Mouse (Mus musculus): ENCODE measurements at regions not wholly inside any gene's neighbourhood (a gene's known extent, or its start where the extent isn't known, plus 50 kb on each side); places are given as distances from the start of the nearest gene placed in this dataset.
A peak's percentile ranks its signal among the peaks of the same experiment; 100 is the strongest.

DNA sequence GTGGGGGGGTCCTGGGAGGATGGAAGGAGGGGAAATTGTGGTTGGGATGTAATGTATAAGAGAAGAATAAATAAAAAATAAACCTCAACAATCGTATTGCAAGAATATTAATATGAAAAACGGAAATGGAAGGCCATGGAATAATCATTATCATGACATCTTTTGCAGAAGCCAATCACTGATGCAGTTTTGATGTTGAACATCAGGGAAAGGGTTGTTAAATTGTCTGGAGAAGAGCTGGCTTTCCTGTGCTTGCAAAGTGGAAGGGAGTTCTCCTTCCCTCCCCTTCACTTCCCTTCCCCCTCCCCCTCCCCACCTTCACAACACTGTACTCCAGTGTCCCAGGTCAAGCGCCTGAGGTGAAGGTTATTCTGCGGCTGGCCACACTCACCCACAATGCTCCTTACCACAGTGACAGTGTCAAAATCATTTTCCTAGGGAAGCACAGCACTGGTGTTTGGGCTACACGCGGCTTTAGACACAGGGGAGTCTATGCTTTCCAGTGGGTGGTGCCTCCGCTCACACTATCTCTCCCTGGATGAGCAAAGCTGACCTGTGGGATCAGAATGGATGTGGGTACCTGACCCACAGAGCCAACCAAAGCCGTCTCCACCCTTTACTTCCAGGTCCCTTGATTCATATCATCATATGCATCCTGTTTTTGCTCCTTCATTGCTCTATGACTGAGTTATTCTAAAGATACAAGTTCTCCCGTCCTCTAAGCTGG, 53.0 kb upstream of the Asb17 start:
- H3K4me3 ChIP-seq (ENCODE audit: low read depth, low read length), result no peak overlapping the region
- no peak overlapping the region for H3K27ac ChIP-seq (ENCODE audit: low read depth, low read length)
- no peak overlapping the region for H3K4me2 ChIP-seq (replicated peaks; ENCODE audit: low read depth)
- H3K27me3 ChIP-seq (replicated peaks; ENCODE audit: control insufficient read depth, insufficient read depth, low read length), result no peaks in the 10 kb centered on the region
- H3K36me3 ChIP-seq (ENCODE audit: control insufficient read depth, insufficient read depth), result no peaks in the 10 kb centered on the region
- 76% methylated on average over 9 of the region's 9 CpGs for WGBS
- no peak for TF ChIP-seq CTCF (IDR thresholded peaks at IDR 0.05; ENCODE audit: low read depth)
- H3K9ac ChIP-seq (ENCODE audit: low read depth, low read length), result no peak overlapping the region
- no peak for ATAC-seq
- H3K9me3 ChIP-seq (ENCODE audit: control insufficient read depth), result no peaks in the 10 kb centered on the region
- H3K4me1 ChIP-seq (replicated peaks; ENCODE audit: control insufficient read depth, insufficient read depth, low read length), result 0 out of 2 replicates have a peak, but pooled peaks cover 3% of the 10 kb centered on the region

DNA sequence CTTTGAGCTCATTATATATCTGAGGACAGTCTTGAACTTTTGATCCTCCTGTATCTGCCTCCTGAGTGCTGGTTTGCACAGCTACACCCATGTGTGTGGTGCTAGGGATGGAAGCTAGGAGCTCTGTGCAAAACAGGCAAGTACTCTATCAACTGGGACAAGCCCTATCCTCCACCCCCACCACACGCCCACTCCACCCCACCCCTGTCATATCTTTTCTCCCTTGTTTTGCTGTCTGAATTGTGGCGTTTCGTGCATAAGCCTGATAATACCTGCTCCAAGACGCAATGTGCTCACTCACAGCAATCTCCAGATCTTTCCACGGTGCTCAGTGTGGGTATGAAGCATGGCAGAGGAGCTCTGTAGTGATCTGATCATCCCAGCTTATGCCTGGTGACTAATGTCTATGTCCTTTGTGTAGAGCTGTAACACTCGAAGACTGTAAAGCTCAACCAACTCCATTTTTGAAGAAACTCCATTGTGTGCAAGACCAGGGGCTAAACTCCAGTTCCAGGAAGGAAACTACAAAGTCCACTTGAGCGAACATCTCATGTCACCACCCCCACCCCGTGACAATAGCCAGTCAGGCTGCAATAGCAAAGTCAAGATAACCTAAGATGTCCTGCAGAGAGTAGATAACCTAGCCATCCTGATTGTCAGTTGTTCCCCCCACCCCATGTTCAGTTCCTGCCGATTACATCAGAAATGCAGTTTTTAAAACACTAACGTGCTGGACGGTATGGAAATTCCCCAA, 52.2 kb upstream of the Asb17 start:
- 41% methylated on average over 11 of the region's 11 CpGs for WGBS
- 0 out of 2 replicates have a peak, but pooled peaks cover 3% of the 10 kb centered on the region for H3K4me1 ChIP-seq (replicated peaks; ENCODE audit: control insufficient read depth, insufficient read depth, low read length)
- no peak overlapping the region for H3K27ac ChIP-seq (ENCODE audit: low read depth, low read length)

DNA sequence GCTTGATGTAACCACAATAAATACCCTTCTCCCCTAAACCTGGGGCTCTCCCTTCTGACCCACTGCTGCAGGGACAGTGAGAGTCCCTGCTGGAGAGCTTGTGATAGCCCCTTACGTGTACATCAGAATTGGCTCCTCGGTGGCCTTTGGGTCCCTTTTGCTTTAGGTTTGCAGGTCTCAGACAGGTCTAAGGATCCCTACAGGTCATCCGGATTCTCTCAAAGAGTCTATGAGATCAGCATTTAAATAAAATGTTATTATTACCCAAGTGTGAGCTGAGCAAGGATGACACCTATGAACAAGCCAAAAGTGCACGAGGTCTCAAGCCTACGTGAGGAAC, 51.7 kb upstream of the Asb17 start:
- no peak overlapping the region for H3K4me3 ChIP-seq (ENCODE audit: low read depth, low read length)
- no peak overlapping the region for H3K9ac ChIP-seq (ENCODE audit: low read depth, low read length)
- H3K9me3 ChIP-seq (ENCODE audit: control insufficient read depth), result no peaks in the 10 kb centered on the region
- H3K4me2 ChIP-seq (replicated peaks; ENCODE audit: low read depth), result no peak overlapping the region
- H3K36me3 ChIP-seq (ENCODE audit: control insufficient read depth, insufficient read depth), result no peaks in the 10 kb centered on the region
- WGBS, result 88% methylated on average over 5 of the region's 5 CpGs
- no peaks in the 10 kb centered on the region for H3K27me3 ChIP-seq (replicated peaks; ENCODE audit: control insufficient read depth, insufficient read depth, low read length)
- ATAC-seq, result no peak
- H3K27ac ChIP-seq (ENCODE audit: low read depth, low read length), result no peak overlapping the region
- H3K4me1 ChIP-seq (replicated peaks; ENCODE audit: control insufficient read depth, insufficient read depth, low read length), result 0 out of 2 replicates have a peak, but pooled peaks cover 3% of the 10 kb centered on the region
- no peak for TF ChIP-seq CTCF (IDR thresholded peaks at IDR 0.05; ENCODE audit: low read depth)

More for the DNA sequence above, 52.2 kb upstream of the Asb17 start:
- no peak overlapping the region; the same call in 1 of the 2 replicates for H3K4me2 ChIP-seq (replicated peaks; ENCODE audit: low read depth)
- H3K36me3 ChIP-seq (ENCODE audit: control insufficient read depth, insufficient read depth), result no peaks in the 10 kb centered on the region
- ATAC-seq, result peak; percentile 90
- H3K4me3 ChIP-seq (ENCODE audit: low read depth, low read length), result no peak overlapping the region
- H3K9ac ChIP-seq (ENCODE audit: low read depth, low read length), result no peak overlapping the region
- no peak for TF ChIP-seq CTCF (IDR thresholded peaks at IDR 0.05; ENCODE audit: low read depth)
- H3K27me3 ChIP-seq (replicated peaks; ENCODE audit: control insufficient read depth, insufficient read depth, low read length), result no peaks in the 10 kb centered on the region
- H3K9me3 ChIP-seq (ENCODE audit: control insufficient read depth), result no peaks in the 10 kb centered on the region

All from intestine, postnatal 0 days (tissue).